Mouse (Mus musculus) kidney, adult 2 months (tissue): Measurements from ENCODE around the gene Col20a1.

Experiments
- CTCF ChIP-seq: fragments of 200-500 bp; conservative IDR thresholded peaks from 2 replicates; pipeline ENCODE4 v1.5.1; 2011; ENCODE audit warnings: low read depth, mild to moderate bottlenecking, control low read depth, low read length, moderate library complexity, mixed read lengths; ENCODE audit not compliant: insufficient read depth, insufficient read length
- POLR2A ChIP-seq: fragments of 200-500 bp; IDR thresholded peaks from one replicate; pipeline ENCODE4 v1.6.1; 2011; ENCODE audit warnings: low read depth, low read length, control low read depth

DNA sequence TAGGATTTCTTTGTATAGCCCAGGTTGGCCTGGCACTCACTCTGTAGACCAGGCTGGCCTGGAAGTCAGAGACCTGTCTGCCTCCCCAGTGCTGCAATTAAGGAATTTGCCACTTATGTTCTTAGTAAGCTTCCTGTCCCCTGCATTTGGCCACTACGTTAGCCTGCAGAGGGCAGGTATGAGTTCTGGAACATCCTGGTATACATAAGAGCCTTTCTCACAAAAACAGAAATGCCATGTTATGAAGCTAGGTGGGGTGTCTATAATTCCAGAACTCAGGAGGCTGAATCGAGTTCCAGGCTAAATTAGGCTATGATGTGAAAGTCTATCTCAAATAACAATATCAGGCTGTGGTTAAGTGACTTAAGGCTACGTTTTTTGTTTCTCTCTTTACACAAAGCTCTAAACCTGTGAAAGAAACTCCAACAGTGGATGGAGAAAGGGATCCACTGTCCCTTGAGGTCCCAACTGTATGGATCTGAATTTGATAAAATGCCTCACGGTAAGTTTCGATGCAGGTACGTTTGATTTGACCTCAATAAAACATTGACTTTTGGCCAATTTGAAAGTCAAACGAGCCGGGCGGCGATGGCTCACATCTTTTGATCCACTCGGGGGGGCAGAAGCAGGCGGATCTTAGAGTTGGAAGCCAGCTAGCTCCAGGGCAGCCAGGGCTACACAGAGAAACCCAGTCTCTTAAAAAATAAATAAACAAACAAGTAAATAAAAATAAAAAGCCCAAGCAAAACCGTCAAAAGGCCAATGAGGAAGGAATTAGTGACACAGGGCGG lies 20.0 kb upstream of the Col20a1 start:
- TF ChIP-seq CTCF = peak; percentile 26; the same call in 1 of the 2 replicates
- TF ChIP-seq POLR2A = no peak
